Mouse (Mus musculus) heart, embryonic 13.5 days (tissue): Measurements from ENCODE around the gene Hat1. TPM values are rescaled to one million over a fixed set of nuclear protein-coding genes. Genes with fewer than 3 reads are reported as not detected.

Experiments
- ATAC-seq: fragments of 200-750 bp; cut with Nextera tagmentation; 2 replicates; pipeline ENCODE4 v1.8.0; 2017; ENCODE audit warnings: moderate TSS enrichment; ENCODE audit not compliant: insufficient number of reproducible peaks, low FRiP score, low TSS enrichment; ENCODE audit errors: extremely low read depth
- H3K27ac ChIP-seq: fragments of 300-500 bp; sonication (generic); replicated peaks from 2 replicates; pipeline ENCODE4 v1.5.1; 2015; ENCODE audit warnings: moderate library complexity, mild to moderate bottlenecking, inconsistent platforms
- H3K27me3 ChIP-seq: fragments of 300-500 bp; sonication (generic); replicated peaks from 2 replicates; pipeline ENCODE4 v1.6.1; 2015; ENCODE audit warnings: mild to moderate bottlenecking, inconsistent platforms
- H3K36me3 ChIP-seq: fragments of 300-500 bp; sonication (generic); 2 replicates; pipeline ENCODE4 v1.6.1; 2015; ENCODE audit warnings: mild to moderate bottlenecking, inconsistent platforms
- H3K4me1 ChIP-seq: fragments of 300-500 bp; sonication (generic); 2 replicates; pipeline ENCODE4 v1.6.1; 2015; ENCODE audit warnings: inconsistent platforms
- H3K4me2 ChIP-seq: fragments of 300-500 bp; sonication (generic); 2 replicates; pipeline ENCODE4 v1.6.1; 2015; ENCODE audit warnings: inconsistent platforms, mild to moderate bottlenecking, moderate library complexity
- H3K4me3 ChIP-seq: fragments of 300-500 bp; sonication (generic); 2 replicates; pipeline ENCODE4 v1.5.1; 2015; ENCODE audit warnings: moderate library complexity, mild to moderate bottlenecking, inconsistent platforms
- H3K9ac ChIP-seq: fragments of 300-500 bp; sonication (generic); 2 replicates; pipeline ENCODE4 v1.6.1; 2015; ENCODE audit warnings: inconsistent platforms, mild to moderate bottlenecking, moderate library complexity
- H3K9me3 ChIP-seq: fragments of 300-500 bp; sonication (generic); 2 replicates; pipeline ENCODE4 v1.6.1; 2016; ENCODE audit warnings: inconsistent platforms
- WGBS: fragments of 180-500 bp; shearing (Covaris S2); methylation state at CpG from one replicate; pipeline ENCODE4 v1.1.7; 2015; ENCODE audit warnings: mixed read lengths; 5-methylcytosine and 5-hydroxymethylcytosine counted together
- polyA plus RNA-seq: library from polyadenylated mRNA; unstranded; fragments of >200 nt; fragmentation: Nextera tagmentation; extraction: Ambion mirVana; gene quantifications from 2 replicates; pipeline ENCODE4 v1.2.1, GENCODE M21; 2015

Hat1 gene
- polyA plus RNA-seq, 1 experiment from 2014 or later: 117 TPM

- Histone ChIP-seq H3K36me3 (no peaks in the 10 kb centered on the region), H3K4me2 (no peak overlapping the region), H3K9ac (no peak overlapping the region), H3K27me3 (no peaks in the 10 kb centered on the region), H3K4me3 (no peak overlapping the region), H3K27ac (no peak overlapping the region), H3K4me1 (no peaks in the 10 kb centered on the region), H3K9me3 (no peaks in the 10 kb centered on the region)
- ATAC-seq: no peak
- WGBS: 64% methylated on average over 11 of the region's 11 CpGs
Measured at GRCm38 (mm10) chr2:71466861-71467450, 78.2 kb downstream of the Hat1 start.

- Histone ChIP-seq H3K4me1 (peaks cover 11% of the 10 kb centered on the region), H3K4me3 (no peak overlapping the region), H3K9me3 (no peaks in the 10 kb centered on the region), H3K4me2 (no peak overlapping the region), H3K27ac (no peak overlapping the region), H3K27me3 (no peaks in the 10 kb centered on the region), H3K36me3 (no peaks in the 10 kb centered on the region), H3K9ac (no peak overlapping the region)
- WGBS: 75% methylated on average over 6 of the region's 6 CpGs
- ATAC-seq: no peak
Measured at GRCm38 (mm10) chr2:71471094-71471493, 82.3 kb downstream of the Hat1 start.

GRCm38 (mm10) chr2:71473830-71474229, 85.1 kb downstream of the Hat1 start:
- Histone ChIP-seq H3K9ac (no peak overlapping the region), H3K36me3 (no peaks in the 10 kb centered on the region), H3K27me3 (no peaks in the 10 kb centered on the region), H3K9me3 (no peaks in the 10 kb centered on the region), H3K4me3 (no peak overlapping the region), H3K4me2 (no peak overlapping the region), H3K4me1 (peaks cover 11% of the 10 kb centered on the region), H3K27ac (no peak overlapping the region)
- no peak for ATAC-seq
- WGBS: 65% methylated on average over 7 of the region's 7 CpGs

GRCm38 (mm10) chr2:71474345-71474744, 85.6 kb downstream of the Hat1 start:
- 38% methylated on average over 7 of the region's 7 CpGs for WGBS
- Histone ChIP-seq H3K36me3 (no peaks in the 10 kb centered on the region), H3K4me2 (no peak overlapping the region), H3K27me3 (no peaks in the 10 kb centered on the region), H3K4me1 (peaks cover 11% of the 10 kb centered on the region), H3K9me3 (no peaks in the 10 kb centered on the region), H3K27ac (no peak overlapping the region), H3K4me3 (no peak overlapping the region), H3K9ac (no peak overlapping the region)
- no peak for ATAC-seq

GRCm38 (mm10) chr2:71475311-71475710, 86.6 kb downstream of the Hat1 start:
- Histone ChIP-seq H3K9ac (no peak overlapping the region), H3K4me3 (no peak overlapping the region), H3K36me3 (no peaks in the 10 kb centered on the region), H3K27me3 (no peaks in the 10 kb centered on the region), H3K27ac (no peak overlapping the region), H3K4me1 (peaks cover 19% of the 10 kb centered on the region), H3K9me3 (no peaks in the 10 kb centered on the region), H3K4me2 (no peak overlapping the region)
- no peak for ATAC-seq
- 74% methylated on average over 10 of the region's 10 CpGs for whole genome bisulfite sequencing

- no peaks in the 10 kb centered on the region for H3K27me3 ChIP-seq
- H3K4me1 ChIP-seq: peaks cover 21% of the 10 kb centered on the region
- ATAC-seq: no peak
- H3K4me3 ChIP-seq: no peak overlapping the region
- no peak overlapping the region for H3K9ac ChIP-seq
- no peak overlapping the region for H3K4me2 ChIP-seq
- H3K9me3 ChIP-seq: no peaks in the 10 kb centered on the region
- no peaks in the 10 kb centered on the region for H3K36me3 ChIP-seq
- WGBS: 86% methylated on average over 4 of the region's 4 CpGs
- H3K27ac ChIP-seq: no peak overlapping the region
Measured at GRCm38 (mm10) chr2:71475760-71476159, 87.0 kb downstream of the Hat1 start.

GRCm38 (mm10) chr2:71477787-71478186, 89.0 kb downstream of the Hat1 start:
- Histone ChIP-seq H3K4me1 (peaks cover 21% of the 10 kb centered on the region), H3K9ac (no peak overlapping the region), H3K27ac (no peak overlapping the region), H3K27me3 (no peaks in the 10 kb centered on the region), H3K4me3 (no peak overlapping the region), H3K4me2 (no peak overlapping the region), H3K36me3 (no peaks in the 10 kb centered on the region), H3K9me3 (no peaks in the 10 kb centered on the region)
- no peak for ATAC-seq

- H3K9me3 ChIP-seq: no peaks in the 10 kb centered on the region
- 0 out of 2 replicates have a peak overlapping the region, but pooled peaks have one; percentile 2 for H3K4me3 ChIP-seq
- H3K9ac ChIP-seq: 0 out of 2 replicates have a peak overlapping the region, but pooled peaks have one; percentile 7
- peaks cover 19% of the 10 kb centered on the region for H3K4me1 ChIP-seq
- WGBS: 20% methylated on average over 7 of the region's 7 CpGs
- no peak overlapping the region; the same call in 1 of the 2 replicates for H3K27ac ChIP-seq
- no peaks in the 10 kb centered on the region for H3K36me3 ChIP-seq
- peak overlapping the region; percentile 52 for H3K4me2 ChIP-seq
- H3K27me3 ChIP-seq: no peaks in the 10 kb centered on the region
- no peak for ATAC-seq
Measured at GRCm38 (mm10) chr2:71479917-71480316, 91.2 kb downstream of the Hat1 start.

GRCm38 (mm10) chr2:71481825-71482224, 93.1 kb downstream of the Hat1 start:
- no peak overlapping the region for H3K27ac ChIP-seq
- H3K9me3 ChIP-seq: no peaks in the 10 kb centered on the region
- H3K4me3 ChIP-seq: no peak overlapping the region
- H3K36me3 ChIP-seq: no peaks in the 10 kb centered on the region
- no peaks in the 10 kb centered on the region for H3K27me3 ChIP-seq
- ATAC-seq: no peak
- no peak overlapping the region for H3K4me2 ChIP-seq
- peaks cover 13% of the 10 kb centered on the region for H3K4me1 ChIP-seq
- no peak overlapping the region for H3K9ac ChIP-seq
- 74% methylated on average over 6 of the region's 6 CpGs for WGBS

GRCm38 (mm10) chr2:71483046-71483716, 94.4 kb downstream of the Hat1 start:
- 67% methylated on average over 10 of the region's 10 CpGs for WGBS
- ATAC-seq: no peak
- H3K4me1 ChIP-seq: peaks cover 13% of the 10 kb centered on the region
- H3K4me2 ChIP-seq: no peak overlapping the region
- H3K27me3 ChIP-seq: no peaks in the 10 kb centered on the region
- H3K36me3 ChIP-seq: no peaks in the 10 kb centered on the region
- H3K9me3 ChIP-seq: no peaks in the 10 kb centered on the region
- H3K4me3 ChIP-seq: no peak overlapping the region
- no peak overlapping the region for H3K27ac ChIP-seq
- H3K9ac ChIP-seq: no peak overlapping the region

- Histone ChIP-seq H3K9me3 (no peaks in the 10 kb centered on the region), H3K36me3 (no peaks in the 10 kb centered on the region)
Measured at GRCm38 (mm10) chr2:71483717-71484066, 94.9 kb downstream of the Hat1 start.

More at GRCm38 (mm10) chr2:71483717-71484066, 94.9 kb downstream of the Hat1 start:
- Histone ChIP-seq H3K4me3 (no peak overlapping the region), H3K4me2 (no peak overlapping the region), H3K27ac (no peak overlapping the region), H3K9ac (no peak overlapping the region), H3K27me3 (no peaks in the 10 kb centered on the region), H3K4me1 (peaks cover 13% of the 10 kb centered on the region)
- WGBS: 65% methylated on average over 5 of the region's 5 CpGs
- no peak for ATAC-seq
